Mouse (Mus musculus) G1E (cell line): ENCODE measurements around the gene Nosip.

ENCODE experiments used
- CTCF ChIP-seq: IDR thresholded peaks from 2 replicates; pipeline ENCODE4 v1.5.1; 2012; ENCODE audit warnings: low read depth, low read length, inconsistent platforms, mixed read lengths
- GATA1 ChIP-seq: IDR thresholded peaks from 2 replicates; pipeline ENCODE4 v1.6.1; 2012; ENCODE audit warnings: borderline replicate concordance, low read length, inconsistent platforms, mixed read lengths
- GATA2 ChIP-seq: IDR thresholded peaks from 2 replicates; pipeline ENCODE4 v1.6.1; 2012; ENCODE audit warnings: low read depth, low read length, inconsistent platforms, borderline replicate concordance
- TAL1 ChIP-seq: conservative IDR thresholded peaks from 2 replicates; pipeline ENCODE4 v1.6.1; 2012; ENCODE audit warnings: low read depth, low read length, inconsistent platforms, mixed read lengths

DNA sequence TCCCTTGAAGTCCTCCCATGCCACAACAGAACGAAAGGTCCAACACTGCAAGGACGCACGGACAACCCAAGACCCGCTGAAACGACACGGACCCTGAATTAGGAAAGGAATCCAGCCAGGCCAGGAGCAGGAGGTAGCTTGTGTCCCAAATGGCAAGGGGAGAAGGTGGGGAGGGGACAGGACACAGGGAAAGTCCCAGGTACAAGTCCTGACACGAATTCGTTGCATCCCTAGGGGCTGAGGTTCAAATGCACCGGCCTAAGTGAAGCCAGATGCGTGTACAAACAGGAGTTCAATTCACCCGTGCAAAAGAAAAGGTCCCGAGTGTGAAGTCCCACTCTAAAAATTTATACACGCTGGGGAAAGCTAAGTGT is 10.6 kb upstream of the Nosip start:
- TF ChIP-seq CTCF (no peak), GATA2 (no peak), GATA1 (no peak), TAL1 (no peak)
